7 mouse cellular contexts compared by ENCODE assay signal in the genomic region with DNA sequence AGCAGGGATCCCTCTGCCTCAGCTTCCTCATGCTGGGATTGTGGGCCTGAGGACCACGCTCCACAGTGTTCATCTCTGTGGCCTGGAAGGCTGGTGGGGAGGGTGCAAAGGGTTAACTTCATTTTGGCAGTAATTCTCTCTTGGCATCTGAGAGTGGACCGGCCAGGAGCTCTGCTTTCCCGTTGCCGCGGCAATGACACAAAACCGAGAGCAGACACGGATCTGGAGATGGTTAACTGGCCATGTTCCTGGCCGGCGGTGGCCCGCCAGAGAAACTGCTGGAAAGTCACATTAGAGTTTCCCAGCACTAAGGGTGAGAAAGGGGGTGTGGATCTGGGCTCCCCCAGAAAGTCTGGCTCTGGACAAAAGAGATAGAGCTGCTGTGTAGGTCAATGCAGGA.
A peak's percentile ranks its signal among the peaks of the same experiment; 100 is the strongest.
DNase-seq lines count a peak whose midpoint lies in the region; ATAC-seq lines count a peak whose summit lies in the region.

No protein-coding gene starts in this region.

- peak overlapping the region; percentile 88 for H3K27ac ChIP-seq in embryonic facial prominence, embryonic 12.5 days
- peak overlapping the region; percentile 29; the same call in 1 of the 2 replicates for H3K27ac ChIP-seq in hindbrain, embryonic 16.5 days (ENCODE audit: low read depth, low read length)
- peak overlapping the region; percentile 96 for H3K27ac ChIP-seq in limb, embryonic 11.5 days (replicated peaks; ENCODE audit: low read depth, low read length)

- H3K4me3 ChIP-seq in embryonic facial prominence, embryonic 12.5 days = no peak overlapping the region
- H3K4me3 ChIP-seq in hindbrain, embryonic 16.5 days (ENCODE audit: low read length) = no peak overlapping the region
- H3K4me3 ChIP-seq in limb, embryonic 11.5 days (ENCODE audit: low read depth, low read length) = no peak overlapping the region

- peaks cover 33% of the 10 kb centered on the region for H3K4me1 ChIP-seq in embryonic facial prominence, embryonic 12.5 days
- H3K4me1 ChIP-seq in hindbrain, embryonic 16.5 days (ENCODE audit: control insufficient read depth, insufficient read depth, low read depth, low read length) = peaks cover 14% of the 10 kb centered on the region
- peaks cover 39% of the 10 kb centered on the region for H3K4me1 ChIP-seq in limb, embryonic 11.5 days (ENCODE audit: control insufficient read depth, insufficient read depth, low read length)

- H3K9me3 ChIP-seq in embryonic facial prominence, embryonic 12.5 days = no peaks in the 10 kb centered on the region
- H3K9me3 ChIP-seq in hindbrain, embryonic 16.5 days (ENCODE audit: control insufficient read depth, low read length) = no peaks in the 10 kb centered on the region
- H3K9me3 ChIP-seq in limb, embryonic 11.5 days (ENCODE audit: control insufficient read depth, low read length) = no peaks in the 10 kb centered on the region

- no peaks in the 10 kb centered on the region for H3K27me3 ChIP-seq in embryonic facial prominence, embryonic 12.5 days
- no peaks in the 10 kb centered on the region for H3K27me3 ChIP-seq in hindbrain, embryonic 16.5 days (replicated peaks; ENCODE audit: control insufficient read depth, insufficient read depth, low read length)
- no peaks in the 10 kb centered on the region for H3K27me3 ChIP-seq in limb, embryonic 11.5 days (ENCODE audit: control insufficient read depth, insufficient read depth, low read length)

- ATAC-seq in embryonic facial prominence, embryonic 12.5 days (ENCODE audit: insufficient number of reproducible peaks, insufficient read depth, low FRiP score, low TSS enrichment) = no peak
- peak; percentile 77 for ATAC-seq in hindbrain, embryonic 16.5 days
- no peak for ATAC-seq in limb, embryonic 11.5 days (ENCODE audit: insufficient number of reproducible peaks, low FRiP score, low TSS enrichment, low read depth)
- no peak for ATAC-seq in megakaryocyte, adult 5-6 weeks (ENCODE audit: poor library complexity, severe bottlenecking)
- ATAC-seq in megakaryocyte progenitor cell, adult 5-6 weeks (replicated peaks; ENCODE audit: poor library complexity) = no peak

- H3K36me3 ChIP-seq in embryonic facial prominence, embryonic 12.5 days = no peaks in the 10 kb centered on the region
- H3K36me3 ChIP-seq in hindbrain, embryonic 16.5 days (ENCODE audit: control insufficient read depth, insufficient read depth, low read length) = no peaks in the 10 kb centered on the region
- no peaks in the 10 kb centered on the region for H3K36me3 ChIP-seq in limb, embryonic 11.5 days (ENCODE audit: control insufficient read depth, insufficient read depth, low read length)

- 17% methylated on average over 10 of the region's 10 CpGs for WGBS in embryonic facial prominence, embryonic 12.5 days
- 27% methylated on average over 10 of the region's 10 CpGs for WGBS in hindbrain, embryonic 16.5 days
- WGBS in limb, embryonic 11.5 days = 15% methylated on average over 10 of the region's 10 CpGs

- no peak overlapping the region for H3K9ac ChIP-seq in embryonic facial prominence, embryonic 12.5 days
- no peak overlapping the region for H3K9ac ChIP-seq in hindbrain, embryonic 16.5 days (ENCODE audit: low read depth, low read length)
- peak overlapping the region; percentile 36; the same call in 1 of the 2 replicates for H3K9ac ChIP-seq in limb, embryonic 11.5 days (ENCODE audit: low read length)

- peak; percentile 29 to 48 for DNase-seq in layer of hippocampus, adult 18-20 months (ENCODE audit: low spot score in 2 of 2)
- no peak for DNase-seq in layer of hippocampus, adult 9-10 months (ENCODE audit: low spot score)
- peak; percentile 66 for DNase-seq in limb, embryonic 11.5 days (ENCODE audit: low spot score)

- H3K4me2 ChIP-seq in embryonic facial prominence, embryonic 12.5 days (replicated peaks) = no peak overlapping the region
- H3K4me2 ChIP-seq in hindbrain, embryonic 16.5 days (ENCODE audit: low read length) = no peak overlapping the region
- no peak overlapping the region for H3K4me2 ChIP-seq in limb, embryonic 11.5 days (ENCODE audit: low read depth, severe bottlenecking)

Comparison
In these comparisons a context has a peak if more than half of its experiments do, and no peak if none do; other contexts are left out.
1. H3K27ac ChIP-seq: peak in every context shown above with its lines; median percentile 96 in limb, embryonic 11.5 days; 88 in embryonic facial prominence, embryonic 12.5 days; 29 in hindbrain, embryonic 16.5 days.